Mouse (Mus musculus) G1E (cell line): ENCODE data around the gene Yme1l1. TPM values are rescaled to one million over a fixed set of nuclear protein-coding genes. Genes with fewer than 3 reads are reported as not detected.

ENCODE experiments used
- ATAC-seq: 2 replicates; pipeline ENCODE4 v1.8.0; 2016; ENCODE audit warnings: mild to moderate bottlenecking; ENCODE audit not compliant: insufficient number of reproducible peaks, poor library complexity, low FRiP score, severe bottlenecking; ENCODE audit errors: extremely low read depth
- DNase-seq: peaks from one replicate; pipeline ENCODE4 v3.0.0; 2012; ENCODE audit warnings: low spot score
- H3K27me3 ChIP-seq: 2 replicates; pipeline ENCODE4 v1.6.1; 2012; ENCODE audit warnings: mild to moderate bottlenecking, low read length, inconsistent platforms; ENCODE audit not compliant: insufficient read depth
- H3K36me3 ChIP-seq: replicated peaks from 2 replicates; pipeline ENCODE3; 2012; ENCODE audit warnings: mild to moderate bottlenecking, inconsistent platforms
- H3K4me1 ChIP-seq: 2 replicates; pipeline ENCODE4 v1.6.1; 2012; ENCODE audit warnings: low read depth, low read length, inconsistent platforms, mixed read lengths; ENCODE audit not compliant: insufficient read depth
- H3K4me3 ChIP-seq: 2 replicates; pipeline ENCODE4 v1.5.1; 2012; ENCODE audit warnings: low read depth, mild to moderate bottlenecking, inconsistent platforms, low read length, moderate library complexity, mixed read lengths
- H3K9me3 ChIP-seq: replicated peaks from 2 replicates; pipeline ENCODE4 v1.6.1; 2012; ENCODE audit warnings: inconsistent platforms
- CTCF ChIP-seq: IDR thresholded peaks from 2 replicates; pipeline ENCODE4 v1.5.1; 2012; ENCODE audit warnings: low read depth, low read length, inconsistent platforms, mixed read lengths
- GATA1 ChIP-seq: IDR thresholded peaks from 2 replicates; pipeline ENCODE4 v1.6.1; 2012; ENCODE audit warnings: borderline replicate concordance, low read length, inconsistent platforms, mixed read lengths
- GATA2 ChIP-seq: IDR thresholded peaks from 2 replicates; pipeline ENCODE4 v1.6.1; 2012; ENCODE audit warnings: low read depth, low read length, inconsistent platforms, borderline replicate concordance
- POLR2AphosphoS5 ChIP-seq: IDR thresholded peaks from 2 replicates; pipeline ENCODE4 v1.6.1; 2012; ENCODE audit warnings: low read depth, low read length, inconsistent platforms; ENCODE audit not compliant: insufficient replicate concordance
- TAL1 ChIP-seq: conservative IDR thresholded peaks from 2 replicates; pipeline ENCODE4 v1.6.1; 2012; ENCODE audit warnings: low read depth, low read length, inconsistent platforms, mixed read lengths
- polyA plus RNA-seq: library from polyadenylated mRNA; stranded (reverse); fragments of >175 nt; gene quantifications from 2 replicates; pipeline ENCODE4 v1.2.3, GENCODE M21; 2012
- total RNA-seq, 2 experiments: library from RNA; stranded (forward) in 1 of 2; stranded (reverse) in 1 of 2; fragments of 200-1000 nt in 1 of 2; fragments of >200 nt in 1 of 2; fragmentation: Nextera tagmentation in 1 of 2; gene quantifications; 2 replicates each; pipeline ENCODE4 v1.2.3; 2014 to 2017

Yme1l1 gene
- total and polyA plus RNA-seq, 3 experiments, result 5.9 to 186 (median 164) TPM

- peaks cover 33% of the 10 kb centered on the region for H3K36me3 ChIP-seq
- ATAC-seq (no peak), DNase-seq (no peak)
- no peak overlapping the region for H3K4me3 ChIP-seq
- no peaks in the 10 kb centered on the region for H3K9me3 ChIP-seq
- TF ChIP-seq POLR2AphosphoS5, result no peak
- no peak for TF ChIP-seq CTCF
- TF ChIP-seq TAL1, result no peak
- no peak for TF ChIP-seq GATA2
- TF ChIP-seq GATA1, result no peak
- H3K4me1 ChIP-seq, result no peaks in the 10 kb centered on the region; the same call in 1 of the 2 replicates
- no peaks in the 10 kb centered on the region for H3K27me3 ChIP-seq
Measured at GRCm38 (mm10) chr2:23201034-23201433, 44.9 kb downstream of the Yme1l1 start.

- no peaks in the 10 kb centered on the region; the same call in 1 of the 2 replicates for H3K4me1 ChIP-seq
- H3K4me3 ChIP-seq, result no peak overlapping the region
- H3K9me3 ChIP-seq, result no peaks in the 10 kb centered on the region
- peaks cover 4% of the 10 kb centered on the region for H3K27me3 ChIP-seq
- no peak for ATAC-seq
- DNase-seq, result no peak
- peaks cover 26% of the 10 kb centered on the region for H3K36me3 ChIP-seq
- no peak for TF ChIP-seq POLR2AphosphoS5
- no peak for TF ChIP-seq CTCF
- TF ChIP-seq GATA1, result no peak
- no peak for TF ChIP-seq GATA2
- TF ChIP-seq TAL1, result no peak
Measured at GRCm38 (mm10) chr2:23202900-23203670, 46.9 kb downstream of the Yme1l1 start.

- Histone ChIP-seq H3K9me3 (no peaks in the 10 kb centered on the region), H3K4me3 (no peak within 1 kb of the TSS), H3K36me3 (no peaks in the 10 kb centered on the region), H3K27me3 (peaks cover 9% of the 10 kb centered on the region), H3K4me1 (no peaks in the 10 kb centered on the region)
- no peak for DNase-seq
- ATAC-seq, result no peak
- no peak for TF ChIP-seq GATA2
- TF ChIP-seq POLR2AphosphoS5, result no peak
- TF ChIP-seq GATA1, result no peak
- TF ChIP-seq CTCF, result no peak
- no peak for TF ChIP-seq TAL1
Measured at GRCm38 (mm10) chr2:23207070-23207526, 50.9 kb downstream of the Yme1l1 start, which contains the start of gene 4931423N10Rik. Gene 4931423N10Rik (plus strand): TSS chr2:23207476.

- Histone ChIP-seq H3K4me3 (no peak overlapping the region), H3K4me1 (no peaks in the 10 kb centered on the region), H3K9me3 (no peaks in the 10 kb centered on the region), H3K36me3 (no peaks in the 10 kb centered on the region), H3K27me3 (peaks cover 14% of the 10 kb centered on the region; the same call in 1 of the 2 replicates)
- no peak for ATAC-seq
- no peak for DNase-seq
- TF ChIP-seq POLR2AphosphoS5 (no peak), TAL1 (no peak), CTCF (no peak), GATA2 (no peak), GATA1 (no peak)
Measured at GRCm38 (mm10) chr2:23213661-23214060, 57.5 kb downstream of the Yme1l1 start.

- DNase-seq (no peak), ATAC-seq (no peak)
- Histone ChIP-seq H3K27me3 (peaks cover 5% of the 10 kb centered on the region), H3K4me3 (no peak overlapping the region), H3K9me3 (no peaks in the 10 kb centered on the region), H3K4me1 (no peaks in the 10 kb centered on the region), H3K36me3 (no peaks in the 10 kb centered on the region)
- TF ChIP-seq CTCF (no peak), GATA2 (no peak), GATA1 (no peak), POLR2AphosphoS5 (no peak), TAL1 (no peak)
Measured at GRCm38 (mm10) chr2:23225199-23225598, 69.0 kb downstream of the Yme1l1 start.

- TF ChIP-seq GATA2 (no peak), POLR2AphosphoS5 (no peak), GATA1 (no peak), CTCF (no peak), TAL1 (no peak)
- no peaks in the 10 kb centered on the region for H3K9me3 ChIP-seq
- no peaks in the 10 kb centered on the region for H3K36me3 ChIP-seq
- H3K27me3 ChIP-seq, result peaks cover 8% of the 10 kb centered on the region
- H3K4me3 ChIP-seq, result no peak overlapping the region
- DNase-seq (no peak), ATAC-seq (no peak)
- no peaks in the 10 kb centered on the region for H3K4me1 ChIP-seq
Measured at GRCm38 (mm10) chr2:23228463-23228862, 72.3 kb downstream of the Yme1l1 start.
